Mouse (Mus musculus) right cerebral cortex, postnatal 10 days (tissue): ENCODE results near the gene Aloxe3.

ENCODE experiments used
- DNase-seq, 2 experiments: peaks; one replicate each; pipeline ENCODE4 v3.0.0; 2021; ENCODE audit warnings: low spot score in 2 of 2

The Aloxe3 gene

GRCm38 (mm10) chr11:69123693-69124497 lies 1.8 kb upstream of the Aloxe3 start:
- peak; percentile 93 for DNase-seq

DNA sequence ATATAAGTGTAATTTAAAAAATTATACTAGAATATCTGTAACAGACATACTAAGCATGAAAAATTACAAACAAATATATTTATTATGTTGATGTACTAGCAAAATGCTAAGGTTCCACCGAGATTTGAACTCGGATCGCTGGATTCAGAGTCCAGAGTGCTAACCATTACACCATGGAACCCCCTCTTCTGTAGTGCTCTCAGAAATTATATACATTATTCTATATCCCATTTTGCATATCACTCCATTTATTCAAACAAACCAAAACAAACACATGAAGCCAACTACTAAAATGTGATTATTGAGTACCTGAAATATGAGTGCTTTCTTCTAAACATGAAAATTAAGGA lies 1.2 kb upstream of the Aloxe3 start:
- DNase-seq = peak; percentile 72 to 81

DNA sequence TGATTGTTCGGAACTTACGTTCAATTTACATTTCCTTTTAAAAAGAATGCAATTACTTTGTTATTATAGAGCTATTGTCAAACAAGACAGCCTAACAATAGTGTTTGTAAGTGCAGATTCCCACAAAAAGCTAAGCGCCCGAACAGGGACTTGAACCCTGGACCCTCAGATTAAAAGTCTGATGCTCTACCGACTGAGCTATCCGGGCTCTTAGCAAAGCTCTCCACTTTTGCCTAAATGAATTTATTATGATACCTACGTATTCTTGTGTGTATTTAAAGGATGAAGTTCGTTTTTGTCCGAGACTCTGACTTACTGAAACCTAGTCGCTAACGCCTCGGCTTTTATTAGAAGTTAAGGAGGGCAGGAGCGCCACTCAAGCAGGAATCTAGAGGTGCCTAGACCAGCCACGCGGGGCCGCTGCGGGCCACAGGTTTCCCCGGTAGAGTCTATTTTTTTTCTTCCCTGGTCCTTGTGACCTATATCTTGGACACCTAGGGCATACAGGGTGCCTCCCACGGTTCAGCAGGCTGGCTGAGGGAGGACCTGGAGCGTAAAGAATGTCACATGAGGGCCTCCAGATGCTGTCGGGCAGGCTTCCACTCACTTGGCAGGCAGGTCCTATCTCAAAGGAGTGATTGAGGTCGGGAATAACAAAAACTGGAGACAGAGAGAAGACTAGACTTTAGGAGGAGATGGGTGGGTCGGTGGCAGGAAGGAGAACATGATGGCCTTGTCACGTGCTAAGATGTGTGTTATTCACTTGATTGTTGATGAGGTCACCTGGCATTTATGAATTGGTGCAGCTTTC lies 450 bp upstream of the Aloxe3 start:
- peak; percentile 85 to 87 for DNase-seq

GRCm38 (mm10) chr11:69125919-69126705 lies 416 bp downstream of the Aloxe3 start:
- peak in 1 of 2 experiments; percentile 60 for DNase-seq

GRCm38 (mm10) chr11:69126706-69127095 lies 1.0 kb downstream of the Aloxe3 start:
- DNase-seq = no peak

GRCm38 (mm10) chr11:69128426-69129122 lies 2.9 kb downstream of the Aloxe3 start:
- DNase-seq = no peak

- DNase-seq = no peak
These were observed 7.8 kb downstream of the Aloxe3 start for GRCm38 (mm10) chr11:69133566-69133922.

DNA sequence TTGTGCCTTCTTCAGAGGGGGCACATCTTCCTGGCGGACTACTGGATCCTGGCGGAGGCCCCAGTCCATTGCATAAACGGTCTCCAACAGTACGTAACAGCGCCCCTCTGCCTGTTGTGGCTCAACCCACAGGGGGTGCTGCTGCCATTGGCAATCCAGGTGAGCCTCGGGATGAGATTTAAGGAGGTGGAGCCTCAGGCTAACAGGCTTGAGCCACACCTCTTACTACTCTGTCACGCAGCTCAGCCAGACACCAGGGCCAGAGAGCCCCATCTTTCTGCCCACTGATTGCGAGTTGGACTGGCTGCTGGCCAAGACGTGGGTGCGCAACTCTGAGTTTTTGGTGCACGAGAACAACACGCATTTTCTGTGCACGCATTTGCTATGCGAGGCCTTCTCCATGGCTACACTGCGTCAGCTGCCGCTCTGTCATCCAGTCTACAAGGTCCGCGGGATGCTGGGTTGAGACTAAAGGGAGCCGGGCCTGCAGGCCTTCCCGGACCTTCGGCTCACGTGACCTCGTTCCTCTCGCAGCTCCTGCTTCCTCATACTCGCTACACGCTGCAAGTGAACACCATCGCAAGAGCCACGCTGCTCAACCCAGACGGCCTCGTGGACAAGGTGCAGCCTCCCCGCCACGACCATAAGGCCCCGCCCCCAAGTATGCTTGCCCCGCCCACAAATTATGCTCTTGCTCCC lies 8.4 kb downstream of the Aloxe3 start:
- peak; percentile 86 to 93 for DNase-seq

DNA sequence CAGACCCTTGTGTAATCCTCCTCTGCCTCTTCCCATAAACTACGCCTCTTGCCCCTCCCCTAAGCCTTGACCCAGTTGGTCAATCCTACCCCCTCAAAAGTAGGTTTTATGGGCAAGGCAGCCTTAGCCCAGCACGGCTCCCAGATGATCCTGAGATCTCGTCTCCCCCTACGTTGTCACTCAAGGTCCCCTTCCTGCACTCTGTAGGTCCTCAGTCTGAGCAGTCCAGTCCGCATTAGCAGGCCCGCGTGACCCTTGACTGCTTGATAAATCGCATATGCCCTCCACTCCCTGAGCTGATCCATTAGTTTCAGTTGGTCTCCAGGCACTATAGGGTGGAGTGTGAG lies 8.9 kb downstream of the Aloxe3 start:
- no peak for DNase-seq

DNA sequence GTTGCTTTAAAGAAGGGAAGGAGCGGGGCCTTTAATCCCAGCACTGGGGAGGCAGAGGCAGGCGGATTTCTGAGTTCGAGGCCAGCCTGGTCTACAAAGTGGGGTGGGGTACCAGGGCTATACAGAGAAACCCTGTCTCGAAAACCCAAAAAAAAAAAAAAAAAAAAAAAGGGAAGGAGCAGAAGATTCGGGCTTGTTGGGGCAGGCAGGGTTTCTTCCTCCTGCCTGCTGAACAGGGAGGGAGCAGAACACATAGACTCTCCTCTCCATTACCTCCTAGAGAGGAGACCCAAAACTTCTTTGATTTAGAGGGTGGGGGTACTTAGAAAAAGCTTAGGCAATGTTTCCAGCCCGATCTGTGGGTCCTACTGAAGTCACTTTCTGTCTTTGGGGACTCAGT lies 9.7 kb downstream of the Aloxe3 start:
- DNase-seq = no peak

- DNase-seq = no peak
These were observed 21.9 kb downstream of the Aloxe3 start for GRCm38 (mm10) chr11:69147546-69147945.

DNA sequence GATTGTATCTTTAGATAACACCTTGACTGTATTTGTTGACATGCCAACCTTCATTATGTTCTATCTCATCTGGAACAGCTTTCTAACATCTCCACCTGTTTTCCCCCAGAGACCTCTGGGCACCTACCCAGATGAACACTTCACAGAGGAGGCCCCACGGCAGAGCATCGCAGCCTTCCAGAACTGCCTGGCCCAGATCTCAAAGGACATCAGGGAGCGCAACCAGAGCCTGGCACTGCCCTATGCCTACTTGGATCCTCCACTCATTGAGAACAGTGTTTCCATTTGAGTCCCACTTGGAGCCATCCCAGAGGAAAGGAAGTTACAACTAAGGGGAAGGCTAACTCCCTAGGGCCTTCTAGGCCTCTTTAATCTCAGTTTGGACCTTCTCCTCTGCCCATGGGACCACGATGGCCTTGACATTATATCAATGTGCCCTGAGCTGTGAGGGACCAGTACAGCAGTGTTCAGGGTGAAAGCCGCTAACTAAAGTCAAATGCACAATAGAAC lies 22.8 kb downstream of the Aloxe3 start:
- DNase-seq = no peak

DNA sequence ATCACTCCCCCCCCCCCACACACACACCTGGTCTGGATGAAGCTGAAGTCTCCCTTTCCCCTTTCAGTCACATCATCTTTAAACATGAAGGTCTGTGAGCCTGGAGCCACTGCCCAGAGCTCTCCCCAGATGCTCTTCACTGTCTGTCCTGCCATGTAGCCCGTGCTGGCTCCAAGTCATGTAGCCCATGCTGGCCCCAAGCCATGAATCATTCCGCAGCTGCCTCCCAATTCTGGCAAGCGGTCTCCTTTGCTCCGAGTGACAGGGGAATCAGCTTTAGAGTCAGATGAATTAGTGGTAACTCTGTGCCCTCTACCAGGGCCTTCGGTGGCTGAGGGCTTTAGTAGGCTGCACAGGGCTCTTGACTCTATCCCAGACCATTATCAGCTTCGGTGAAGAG lies 24.0 kb downstream of the Aloxe3 start:
- DNase-seq = peak; percentile 55 to 59

DNA sequence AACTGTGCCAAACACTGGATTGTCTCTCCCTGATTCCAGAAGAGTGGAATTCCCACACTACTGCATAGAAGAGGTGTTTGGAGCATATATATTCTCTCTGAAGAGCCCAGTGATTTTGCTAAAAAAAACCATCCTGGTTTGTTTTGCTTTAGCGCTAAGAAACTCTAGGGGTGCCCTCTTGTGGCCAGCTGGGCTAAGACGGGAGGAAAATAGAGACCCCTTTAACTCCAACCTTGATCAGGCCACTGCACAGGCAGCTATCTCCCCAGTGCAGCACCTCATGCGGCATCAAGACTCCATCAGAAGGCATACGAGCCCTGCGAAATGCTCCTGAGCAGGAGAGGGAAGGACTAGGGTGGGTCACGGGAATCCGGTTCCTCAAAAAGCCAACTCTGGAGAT lies 24.7 kb downstream of the Aloxe3 start:
- peak; percentile 66 to 84 for DNase-seq

GRCm38 (mm10) chr11:69151004-69151403 lies 25.3 kb downstream of the Aloxe3 start:
- DNase-seq = no peak

DNA sequence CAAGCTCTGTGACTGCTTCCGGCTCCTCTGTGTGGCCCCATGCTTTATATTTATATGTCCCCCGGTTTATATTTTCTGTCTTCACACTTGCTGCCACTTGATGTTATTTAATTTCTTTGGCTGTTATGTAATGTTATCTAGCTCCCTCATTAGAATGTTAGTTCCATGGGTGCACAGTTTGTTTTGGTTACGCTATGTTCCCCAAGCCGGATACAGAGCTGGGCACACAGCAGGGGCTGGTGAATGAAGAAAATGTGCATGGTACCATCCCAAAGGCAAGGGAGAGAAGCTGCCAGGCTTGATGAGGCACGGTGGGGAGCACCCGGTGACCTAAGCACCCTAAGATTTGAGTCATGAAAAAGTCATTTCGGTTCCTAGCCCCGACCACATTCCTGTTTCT lies 28.1 kb downstream of the Aloxe3 start:
- no peak for DNase-seq

GRCm38 (mm10) chr11:69155351-69155750 lies 29.7 kb downstream of the Aloxe3 start:
- DNase-seq = no peak

- no peak for DNase-seq
These were observed 31.1 kb downstream of the Aloxe3 start, which contains the start of gene Alox12b for GRCm38 (mm10) chr11:69156800-69157199. Gene Alox12b (plus strand): TSS chr11:69156989.

- peak in 1 of 2 experiments; percentile 39 for DNase-seq
These were observed 43.6 kb downstream of the Aloxe3 start for GRCm38 (mm10) chr11:69169313-69169712.

GRCm38 (mm10) chr11:69171626-69172025 lies 45.9 kb downstream of the Aloxe3 start:
- DNase-seq = peak; percentile 59 to 76

- no peak for DNase-seq
These were observed 46.9 kb downstream of the Aloxe3 start for GRCm38 (mm10) chr11:69172606-69173005.
